Mouse (Mus musculus) embryonic fibroblast, embryonic 13.5 days (primary cell): Measurements from ENCODE around the gene Pla2g4e.

ENCODE experiments used
- CTCF ChIP-seq: IDR thresholded peaks from 2 replicates; pipeline ENCODE4 v1.5.1; 2011; ENCODE audit warnings: mild to moderate bottlenecking, control low read depth, low read length, moderate library complexity, borderline replicate concordance; ENCODE audit not compliant: insufficient read depth
- POLR2A ChIP-seq: IDR thresholded peaks from 2 replicates; pipeline ENCODE4 v1.6.1; 2011; ENCODE audit warnings: low read depth, mild to moderate bottlenecking, control low read depth, low read length, moderate library complexity

DNA sequence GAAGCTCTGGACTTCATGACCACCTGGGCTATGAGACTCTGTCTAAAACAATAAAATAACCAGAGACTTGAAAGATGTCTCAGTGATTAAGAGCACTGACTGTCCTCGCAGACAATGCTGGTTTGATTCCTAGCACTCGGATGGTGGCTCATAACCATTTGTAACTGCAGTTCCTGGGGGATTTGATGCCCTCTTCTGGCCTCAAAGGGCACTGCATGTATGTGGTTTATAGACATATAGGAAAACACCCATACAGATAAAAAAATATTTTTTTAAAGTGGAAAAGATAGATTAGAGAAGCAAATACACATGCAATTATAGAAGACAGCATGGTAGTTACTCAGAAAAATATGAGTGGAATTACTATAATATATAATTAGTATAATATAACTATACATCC, 87.5 kb downstream of the Pla2g4e start:
- TF ChIP-seq CTCF (no peak), POLR2A (no peak)
